Mouse (Mus musculus): Measurements from ENCODE around the gene Teddm3.
"Not testable (repeated sequence)": the region's sequence is repeated elsewhere in the genome, so short reads cannot be mapped to it uniquely, and the experiment has no call there.

DNA sequence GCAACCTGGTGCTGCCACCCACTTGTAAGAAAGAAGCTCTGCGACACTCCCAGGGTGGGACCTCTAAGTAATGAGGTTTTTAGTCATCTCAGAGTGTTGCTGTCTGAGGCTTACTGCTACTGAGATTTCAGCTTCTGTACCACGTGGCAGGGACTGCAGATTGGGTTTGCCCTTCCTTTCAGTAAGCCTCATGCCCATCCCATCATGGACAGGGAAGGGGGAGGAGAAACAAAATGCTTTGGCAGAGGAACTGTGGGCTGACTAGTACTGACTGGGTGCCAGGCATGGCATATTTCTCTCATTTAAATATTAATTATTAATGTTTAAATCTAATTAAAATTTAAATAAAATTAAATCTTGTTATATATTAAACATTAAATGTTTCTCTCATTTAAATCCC is at the start of gene Teddm3:
- not testable (repeated sequence) for TF ChIP-seq CTCF (conservative IDR thresholded peaks at IDR 0.05; ENCODE audit: insufficient read depth, insufficient read length, low read depth, low read length); POLR2A (IDR thresholded peaks at IDR 0.05; ENCODE audit: low read depth, low read length)
